Mouse (Mus musculus): ENCODE results near the gene Scyl1. TPM values are rescaled to one million over a fixed set of nuclear protein-coding genes. Genes with fewer than 3 reads are reported as not detected.

Scyl1 gene
- total RNA-seq, 1 experiment = 55.6 TPM

DNA sequence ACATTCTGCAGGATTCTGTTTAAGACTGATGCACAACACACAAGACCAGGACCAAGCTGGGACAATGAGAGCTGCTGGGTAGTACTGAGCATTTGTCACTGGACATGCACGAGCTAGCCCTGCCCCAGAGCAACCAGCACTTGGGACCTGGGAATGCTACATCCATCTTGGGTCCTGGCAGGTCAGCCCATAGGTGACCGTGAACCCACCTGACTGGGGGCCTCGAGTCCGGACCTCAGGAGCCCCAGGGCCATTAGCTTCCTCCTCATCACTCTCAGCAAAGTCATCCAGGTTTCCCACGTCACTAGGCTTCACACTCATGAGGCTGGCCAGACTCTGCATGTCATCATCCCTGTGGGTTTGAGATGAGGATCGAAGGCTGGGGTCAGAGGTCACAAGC is 50.0 kb downstream of the Scyl1 start:
- TF ChIP-seq MAFK (IDR thresholded peaks at IDR 0.05; ENCODE audit: insufficient read depth, low read depth, low read length) = no peak
- Histone ChIP-seq H3K9ac (ENCODE audit: insufficient read depth, low read depth, low read length, poor library complexity, severe bottlenecking) (no peak overlapping the region), H3K9me3 (ENCODE audit: control insufficient read depth, insufficient read depth, low read depth, low read length) (no peaks in the 10 kb centered on the region), H3K27ac (ENCODE audit: insufficient read depth, low read depth, low read length, poor library complexity, severe bottlenecking) (peak overlapping the region; percentile 9; the same call in 1 of the 2 replicates), H3K4me1 (ENCODE audit: control insufficient read depth in 2 of 2, insufficient read depth in 2 of 2, low read length in 2 of 2, poor library complexity in 1 of 2) (peaks cover 2 to 13% of the 10 kb centered on the region in 2 experiments; a peak in 2 of 4 replicates), H3K4me3 (ENCODE audit: insufficient read depth in 1 of 2, low read depth in 1 of 2, low read length in 2 of 2, poor library complexity in 1 of 2, severe bottlenecking in 1 of 2) (no peak overlapping the region), H3K36me3 (ENCODE audit: control insufficient read depth, insufficient read depth, low read length, poor library complexity, severe bottlenecking) (peaks cover 3% of the 10 kb centered on the region; the same call in 1 of the 2 replicates)
- in situ Hi-C loops (cut with MboI; ENCODE audit: low sequenced_read_pairs in 2 of 2, unreplicated experiment in 2 of 2) = no loop called here
- DNase-seq (ENCODE audit: low read depth, low spot score) = no peak

DNA sequence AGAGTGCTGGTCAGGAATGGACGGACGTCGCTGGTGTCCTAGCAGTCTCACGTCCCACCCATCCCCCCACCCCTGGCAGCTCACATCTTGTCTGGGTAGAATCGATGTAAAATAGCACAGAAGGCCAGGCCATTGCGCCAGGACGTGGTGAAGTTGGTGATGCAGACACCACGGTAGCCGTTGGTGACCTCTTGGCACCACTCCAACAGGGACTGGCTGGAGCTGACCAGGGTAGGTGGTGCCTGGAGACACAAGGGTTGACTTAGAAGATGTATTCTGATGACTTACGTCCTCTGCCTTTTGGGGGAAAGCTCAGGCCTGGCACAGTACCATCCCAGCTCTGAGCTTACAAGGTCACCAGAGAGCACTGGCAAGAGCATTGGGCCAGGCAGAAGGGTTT is 54.3 kb downstream of the Scyl1 start:
- H3K4me3 ChIP-seq (ENCODE audit: insufficient read depth in 1 of 2, low read depth in 1 of 2, low read length in 2 of 2, poor library complexity in 1 of 2, severe bottlenecking in 1 of 2) = no peak overlapping the region
- TF ChIP-seq ZC3H11A (IDR thresholded peaks at IDR 0.05; ENCODE audit: borderline replicate concordance, low read depth, low read length) (no peak), HCFC1 (IDR thresholded peaks at IDR 0.05; ENCODE audit: borderline replicate concordance, insufficient read depth, low read length) (no peak), MAFK (IDR thresholded peaks at IDR 0.05; ENCODE audit: insufficient read depth, low read depth, low read length) (no peak), CHD2 (IDR thresholded peaks at IDR 0.05; ENCODE audit: low read depth, low read length) (no peak), ZNF384 (IDR thresholded peaks at IDR 0.05; ENCODE audit: low read depth, low read length) (no peak)
- H3K4me1 ChIP-seq (ENCODE audit: control insufficient read depth in 2 of 2, insufficient read depth in 2 of 2, low read length in 2 of 2, poor library complexity in 1 of 2) = peaks cover 2 to 7% of the 10 kb centered on the region in 2 experiments; a peak in 2 of 4 replicates
- no peak for DNase-seq (ENCODE audit: low read depth, low spot score)
- H3K9ac ChIP-seq (ENCODE audit: insufficient read depth, low read depth, low read length, poor library complexity, severe bottlenecking) = no peak overlapping the region
- no peak overlapping the region for H3K27ac ChIP-seq (ENCODE audit: insufficient read depth, low read depth, low read length, poor library complexity, severe bottlenecking)
- H3K9me3 ChIP-seq (ENCODE audit: control insufficient read depth, insufficient read depth, low read depth, low read length) = no peaks in the 10 kb centered on the region
- in situ Hi-C loops (cut with MboI; ENCODE audit: low sequenced_read_pairs in 2 of 2, unreplicated experiment in 2 of 2) = no loop called here
- H3K36me3 ChIP-seq (ENCODE audit: control insufficient read depth, insufficient read depth, low read length, poor library complexity, severe bottlenecking) = peaks cover 3% of the 10 kb centered on the region; the same call in 1 of the 2 replicates

DNA sequence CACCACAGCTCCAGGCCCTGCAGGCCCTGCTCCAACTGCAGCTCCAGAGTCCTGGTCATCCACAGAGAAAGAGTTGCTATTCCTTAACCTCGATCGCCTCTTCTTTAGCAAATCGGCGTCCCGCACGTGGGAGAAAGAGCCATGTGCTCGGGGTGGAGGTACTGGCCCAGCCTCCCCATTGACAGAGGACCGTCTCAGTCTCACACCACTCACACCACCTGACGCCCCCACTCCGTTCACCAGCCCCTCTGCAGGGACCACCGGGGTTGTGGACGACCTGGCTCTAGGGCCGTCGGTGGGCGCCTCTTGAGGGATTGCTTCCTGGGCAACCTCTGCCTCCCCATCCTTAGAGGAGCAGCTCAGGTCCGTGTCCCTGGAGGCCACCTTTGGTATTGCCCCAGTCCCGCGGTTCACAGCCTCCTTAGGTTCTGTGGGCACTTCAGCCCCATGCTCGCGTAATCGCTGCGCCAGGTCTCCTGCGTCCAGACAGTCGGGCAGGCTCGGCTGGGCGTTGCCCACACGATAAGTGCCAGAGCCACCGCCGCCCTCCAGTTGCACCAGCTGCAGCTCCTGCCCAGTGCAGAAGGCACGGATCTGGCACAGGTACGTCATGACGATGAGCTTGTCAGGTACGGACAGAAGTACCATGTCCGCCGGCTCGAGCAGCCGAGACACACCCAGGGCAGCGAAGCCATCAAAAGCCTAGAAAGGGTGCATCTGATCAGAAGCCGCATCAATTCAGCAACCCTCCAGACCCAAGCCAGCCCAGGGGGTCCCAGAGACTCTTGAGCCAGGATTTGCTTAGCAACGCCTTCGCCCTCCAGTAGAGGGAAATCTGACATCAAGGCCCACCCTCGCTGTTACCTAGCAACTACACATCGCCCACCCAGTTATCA is 55.2 kb downstream of the Scyl1 start:
- no peak overlapping the region for H3K27ac ChIP-seq (ENCODE audit: insufficient read depth, low read depth, low read length, poor library complexity, severe bottlenecking)
- in situ Hi-C loops (cut with MboI; ENCODE audit: low sequenced_read_pairs in 2 of 2, unreplicated experiment in 2 of 2) = no loop called here
- no peak for DNase-seq (ENCODE audit: low read depth, low spot score)
- H3K9me3 ChIP-seq (ENCODE audit: control insufficient read depth, insufficient read depth, low read depth, low read length) = no peaks in the 10 kb centered on the region
- H3K4me3 ChIP-seq (ENCODE audit: insufficient read depth in 1 of 2, low read depth in 1 of 2, low read length in 2 of 2, poor library complexity in 1 of 2, severe bottlenecking in 1 of 2) = peak overlapping the region; percentile 42 to 57; a peak in 3 of 4 replicates
- H3K4me1 ChIP-seq (ENCODE audit: control insufficient read depth in 2 of 2, insufficient read depth in 2 of 2, low read length in 2 of 2, poor library complexity in 1 of 2) = peaks cover 2 to 5% of the 10 kb centered on the region in 2 experiments; a peak in 2 of 4 replicates
- H3K36me3 ChIP-seq (ENCODE audit: control insufficient read depth, insufficient read depth, low read length, poor library complexity, severe bottlenecking) = no peaks in the 10 kb centered on the region; the same call in 1 of the 2 replicates
- TF ChIP-seq HCFC1 (IDR thresholded peaks at IDR 0.05; ENCODE audit: borderline replicate concordance, insufficient read depth, low read length) (no peak), CHD2 (IDR thresholded peaks at IDR 0.05; ENCODE audit: low read depth, low read length) (no peak), ZNF384 (IDR thresholded peaks at IDR 0.05; ENCODE audit: low read depth, low read length) (no peak), ZC3H11A (IDR thresholded peaks at IDR 0.05; ENCODE audit: borderline replicate concordance, low read depth, low read length) (no peak), MAFK (IDR thresholded peaks at IDR 0.05; ENCODE audit: insufficient read depth, low read depth, low read length) (no peak)
- H3K9ac ChIP-seq (ENCODE audit: insufficient read depth, low read depth, low read length, poor library complexity, severe bottlenecking) = no peak overlapping the region

DNA sequence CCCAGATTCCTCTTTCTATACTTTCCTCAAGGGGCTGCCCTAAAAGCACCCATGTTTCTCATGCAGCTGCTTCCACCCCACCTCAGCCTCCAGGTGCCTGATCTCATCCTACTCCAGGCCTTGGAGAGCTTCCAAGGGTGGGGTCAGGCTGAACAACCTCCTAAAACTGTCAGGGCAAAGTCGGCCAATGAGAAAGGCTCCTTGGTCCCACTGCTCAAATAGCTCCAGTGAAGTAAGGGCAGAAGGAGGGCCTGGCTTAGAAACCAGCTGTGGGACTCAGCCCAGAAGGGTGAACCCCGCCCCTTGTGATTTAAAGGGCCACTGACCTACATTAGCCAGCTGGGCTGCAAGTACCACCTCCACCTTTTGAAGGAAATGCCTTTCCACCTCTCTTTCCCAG is 57.5 kb downstream of the Scyl1 start:
- TF ChIP-seq ZC3H11A (IDR thresholded peaks at IDR 0.05; ENCODE audit: borderline replicate concordance, low read depth, low read length) (no peak), MAFK (IDR thresholded peaks at IDR 0.05; ENCODE audit: insufficient read depth, low read depth, low read length) (no peak), CHD2 (IDR thresholded peaks at IDR 0.05; ENCODE audit: low read depth, low read length) (no peak), HCFC1 (IDR thresholded peaks at IDR 0.05; ENCODE audit: borderline replicate concordance, insufficient read depth, low read length) (no peak), ZNF384 (IDR thresholded peaks at IDR 0.05; ENCODE audit: low read depth, low read length) (no peak)
- Histone ChIP-seq H3K9me3 (ENCODE audit: control insufficient read depth, insufficient read depth, low read depth, low read length) (no peaks in the 10 kb centered on the region), H3K27ac (ENCODE audit: insufficient read depth, low read depth, low read length, poor library complexity, severe bottlenecking) (no peak overlapping the region), H3K4me1 (ENCODE audit: control insufficient read depth in 2 of 2, insufficient read depth in 2 of 2, low read length in 2 of 2, poor library complexity in 1 of 2) (peaks cover 2 to 3% of the 10 kb centered on the region in 2 experiments; a peak in 2 of 4 replicates), H3K36me3 (ENCODE audit: control insufficient read depth, insufficient read depth, low read length, poor library complexity, severe bottlenecking) (no peaks in the 10 kb centered on the region), H3K4me3 (ENCODE audit: insufficient read depth in 1 of 2, low read depth in 1 of 2, low read length in 2 of 2, poor library complexity in 1 of 2, severe bottlenecking in 1 of 2) (no peak overlapping the region), H3K9ac (ENCODE audit: insufficient read depth, low read depth, low read length, poor library complexity, severe bottlenecking) (no peak overlapping the region)
- in situ Hi-C loops (cut with MboI; ENCODE audit: low sequenced_read_pairs in 2 of 2, unreplicated experiment in 2 of 2) = no loop called here
- DNase-seq (ENCODE audit: low read depth, low spot score) = no peak

All from ES-E14 (cell line).